Mouse (Mus musculus): ENCODE data around the gene Olfr345. TPM values are rescaled to one million over a fixed set of nuclear protein-coding genes. Genes with fewer than 3 reads are reported as not detected.

Olfr345 gene
- polyA plus RNA-seq (2012; rRNA removed) = not detected in 2 replicates

- H3K27me3 ChIP-seq (ENCODE audit: control insufficient read depth, insufficient read depth, low read length) = no peaks in the 10 kb centered on the region
- H3K27ac ChIP-seq (ENCODE audit: insufficient read depth, low read length) = no peak within 1 kb of the TSS
- no peak for TF ChIP-seq POLR2A (IDR thresholded peaks at IDR 0.05; ENCODE audit: borderline replicate concordance, insufficient read depth, low read length)
- no peak for TF ChIP-seq CTCF (IDR thresholded peaks at IDR 0.05; ENCODE audit: borderline replicate concordance, insufficient read depth, low read depth, low read length)
- no peak within 1 kb of the TSS for H3K4me3 ChIP-seq (replicated peaks; ENCODE audit: insufficient read depth, low read depth, low read length)
- no peak for DNase-seq
- 68% methylated on average over 1 of the region's 1 CpGs for WGBS
- H3K4me1 ChIP-seq (ENCODE audit: control insufficient read depth, insufficient read depth, low read length) = no peaks in the 10 kb centered on the region
Observed at GRCm38 (mm10) chr2:36639741-36640140, at the start of gene Olfr345. Gene Olfr345, plus strand, starts transcription at chr2:36640041.

- 90% methylated on average over 1 of the region's 1 CpGs for WGBS
- H3K27ac ChIP-seq (ENCODE audit: insufficient read depth, low read length) = no peak within 1 kb of the TSS
- DNase-seq = no peak
- TF ChIP-seq POLR2A (IDR thresholded peaks at IDR 0.05; ENCODE audit: borderline replicate concordance, insufficient read depth, low read length) (no peak), CTCF (IDR thresholded peaks at IDR 0.05; ENCODE audit: borderline replicate concordance, insufficient read depth, low read depth, low read length) (no peak)
- no peak within 1 kb of the TSS for H3K4me3 ChIP-seq (replicated peaks; ENCODE audit: insufficient read depth, low read depth, low read length)
- no peaks in the 10 kb centered on the region for H3K27me3 ChIP-seq (ENCODE audit: control insufficient read depth, insufficient read depth, low read length)
- no peaks in the 10 kb centered on the region for H3K4me1 ChIP-seq (ENCODE audit: control insufficient read depth, insufficient read depth, low read length)
Observed at GRCm38 (mm10) chr2:36685488-36685887, 45.6 kb downstream of the Olfr345 start, which contains the start of gene Olfr346. Gene Olfr346, plus strand, starts transcription at chr2:36685788.

Other genes starting within 250 kb of the Olfr345 start
- not detected in 2 replicates for gene Olfr339, start 221.1 kb upstream of the Olfr345 start, polyA plus RNA-seq (2012; rRNA removed)
- gene Olfr340, start 187.5 kb upstream of the Olfr345 start, polyA plus RNA-seq (2012; rRNA removed) = not detected in 2 replicates
- not detected in 2 replicates for gene Olfr341, start 157.6 kb upstream of the Olfr345 start, polyA plus RNA-seq (2012; rRNA removed)
- gene Olfr342, start 115.0 kb upstream of the Olfr345 start, polyA plus RNA-seq (2012; rRNA removed) = not detected in 2 replicates
- not detected in 2 replicates for gene Olfr344, start 73.4 kb upstream of the Olfr345 start, polyA plus RNA-seq (2012; rRNA removed)
- gene Olfr346, start 45.7 kb downstream of the Olfr345 start, polyA plus RNA-seq (2012; rRNA removed) = not detected in 2 replicates
- gene Olfr347, start 91.9 kb downstream of the Olfr345 start, polyA plus RNA-seq (2012; rRNA removed) = not detected in 2 replicates
- gene Olfr348, start 144.2 kb downstream of the Olfr345 start, polyA plus RNA-seq (2012; rRNA removed) = not detected in 2 replicates
- gene Olfr50, start 150.5 kb downstream of the Olfr345 start, polyA plus RNA-seq (2012; rRNA removed) = not detected in 2 replicates
- not detected in 2 replicates for gene Olfr3, start 177.0 kb downstream of the Olfr345 start, polyA plus RNA-seq (2012; rRNA removed)
- not detected in 2 replicates for gene Olfr350, start 206.3 kb downstream of the Olfr345 start, polyA plus RNA-seq (2012; rRNA removed)
- gene Olfr351, start 222.6 kb downstream of the Olfr345 start, polyA plus RNA-seq (2012; rRNA removed) = not detected in 2 replicates
- not detected in 2 replicates for gene Olfr352, start 228.4 kb downstream of the Olfr345 start, polyA plus RNA-seq (2012; rRNA removed)